Mouse (Mus musculus): ENCODE results near the gene Mecom.
"Not testable (repeated sequence)": the region's sequence is repeated elsewhere in the genome, so short reads cannot be mapped to it uniquely, and the experiment has no call there.

The Mecom gene

GRCm38 (mm10) chr3:30547908-30548307 lies at the start of gene Mecom:
TSS of gene Mecom (minus strand) at chr3:30548008.
- no peak for DNase-seq (ENCODE audit: extremely low read depth, low read depth)

GRCm38 (mm10) chr3:30597271-30597670 lies 49.5 kb upstream of the Mecom start:
- DNase-seq (ENCODE audit: extremely low read depth, low read depth) = no peak

GRCm38 (mm10) chr3:30595111-30595832 lies 47.5 kb upstream of the Mecom start:
- peak; percentile 18 for DNase-seq (ENCODE audit: extremely low read depth, low read depth)

GRCm38 (mm10) chr3:30593719-30594485 lies 46.1 kb upstream of the Mecom start:
- DNase-seq (ENCODE audit: extremely low read depth, low read depth) = peak; percentile 60

GRCm38 (mm10) chr3:30592418-30592853 lies 44.6 kb upstream of the Mecom start:
- DNase-seq (ENCODE audit: extremely low read depth, low read depth) = peak; percentile 73

GRCm38 (mm10) chr3:30588865-30589264 lies 41.1 kb upstream of the Mecom start:
- no peak for DNase-seq (ENCODE audit: extremely low read depth, low read depth)

GRCm38 (mm10) chr3:30573549-30573948 lies 25.7 kb upstream of the Mecom start:
- no peak for DNase-seq (ENCODE audit: extremely low read depth, low read depth)

GRCm38 (mm10) chr3:30566333-30566732 lies 18.5 kb upstream of the Mecom start:
- not testable (repeated sequence) for DNase-seq (ENCODE audit: extremely low read depth, low read depth)

- DNase-seq (ENCODE audit: extremely low read depth, low read depth) = no peak
Measured at GRCm38 (mm10) chr3:30560677-30561314, 13.0 kb upstream of the Mecom start.

- no peak for DNase-seq (ENCODE audit: extremely low read depth, low read depth)
Measured at GRCm38 (mm10) chr3:30553741-30554140, 5.9 kb upstream of the Mecom start.

- DNase-seq (ENCODE audit: extremely low read depth, low read depth) = peak; percentile 4
Measured at GRCm38 (mm10) chr3:30550218-30550617, 2.4 kb upstream of the Mecom start.

- DNase-seq (ENCODE audit: extremely low read depth, low read depth) = no peak
Measured at GRCm38 (mm10) chr3:30548928-30549327, 1.1 kb upstream of the Mecom start.

GRCm38 (mm10) chr3:30546831-30547369 lies 908 bp downstream of the Mecom start:
- DNase-seq (ENCODE audit: extremely low read depth, low read depth) = no peak

- DNase-seq (ENCODE audit: extremely low read depth, low read depth) = no peak
Measured at GRCm38 (mm10) chr3:30546366-30546765, 1.4 kb downstream of the Mecom start.

- no peak for DNase-seq (ENCODE audit: extremely low read depth, low read depth)
Measured at GRCm38 (mm10) chr3:30545246-30545645, 2.6 kb downstream of the Mecom start.

- no peak for DNase-seq (ENCODE audit: extremely low read depth, low read depth)
Measured at GRCm38 (mm10) chr3:30544305-30544704, 3.5 kb downstream of the Mecom start.

- no peak for DNase-seq (ENCODE audit: extremely low read depth, low read depth)
Measured at GRCm38 (mm10) chr3:30535821-30536220, 12.0 kb downstream of the Mecom start.

GRCm38 (mm10) chr3:30520751-30521150 lies 27.1 kb downstream of the Mecom start:
- not testable (repeated sequence) for DNase-seq (ENCODE audit: extremely low read depth, low read depth)

- DNase-seq (ENCODE audit: extremely low read depth, low read depth) = no peak
Measured at GRCm38 (mm10) chr3:30519425-30519824, 28.4 kb downstream of the Mecom start.

GRCm38 (mm10) chr3:30515795-30516170 lies 32.0 kb downstream of the Mecom start:
- DNase-seq (ENCODE audit: extremely low read depth, low read depth) = no peak

- no peak for DNase-seq (ENCODE audit: extremely low read depth, low read depth)
Measured at GRCm38 (mm10) chr3:30514901-30515794, 32.7 kb downstream of the Mecom start.
